Mouse (Mus musculus) heart, postnatal 0 days (tissue): ENCODE results near the gene Zfp512b. TPM values are rescaled to one million over a fixed set of nuclear protein-coding genes. Genes with fewer than 3 reads are reported as not detected.

Experiments
- ATAC-seq: fragments of 200-750 bp; cut with Nextera tagmentation; 2 replicates; pipeline ENCODE4 v1.8.0; 2017; ENCODE audit warnings: low read depth, moderate number of reproducible peaks, moderate library complexity; ENCODE audit not compliant: insufficient read depth
- DNase-seq: peaks from one replicate; pipeline ENCODE4 v3.0.0-alpha.2; 2016; ENCODE audit warnings: low spot score
- H3K27ac ChIP-seq: fragments of 300-500 bp; sonication (generic); 2 replicates; pipeline ENCODE4 v1.5.1; 2014; ENCODE audit warnings: low read depth, mild to moderate bottlenecking
- H3K27me3 ChIP-seq: fragments of 300-500 bp; sonication (generic); 2 replicates; pipeline ENCODE4 v1.6.1; 2014; ENCODE audit warnings: low read length, mixed read lengths; ENCODE audit not compliant: control insufficient read depth, insufficient read depth
- H3K36me3 ChIP-seq: fragments of 300-500 bp; sonication (generic); replicated peaks from 2 replicates; pipeline ENCODE4 v1.6.1; 2014; ENCODE audit warnings: low read length, mixed read lengths; ENCODE audit not compliant: control insufficient read depth, insufficient read depth
- H3K4me1 ChIP-seq: fragments of 300-500 bp; sonication (generic); 2 replicates; pipeline ENCODE4 v1.6.1; 2014; ENCODE audit warnings: antibody characterized with exemption; ENCODE audit not compliant: control insufficient read depth, insufficient read depth
- H3K4me2 ChIP-seq: fragments of 300-500 bp; sonication (generic); 2 replicates; pipeline ENCODE4 v1.6.1; 2014; ENCODE audit warnings: low read depth, mild to moderate bottlenecking, low read length, moderate library complexity
- H3K4me3 ChIP-seq: fragments of 300-500 bp; sonication (generic); 2 replicates; pipeline ENCODE4 v1.5.1; 2014; ENCODE audit warnings: low read depth, low read length
- H3K9ac ChIP-seq: fragments of 300-500 bp; sonication (generic); replicated peaks from 2 replicates; pipeline ENCODE4 v1.6.1; 2014; ENCODE audit warnings: low read depth, low read length, mixed read lengths
- H3K9me3 ChIP-seq: fragments of 300-500 bp; sonication (generic); replicated peaks from 2 replicates; pipeline ENCODE4 v1.6.1; 2016; ENCODE audit warnings: low read length; ENCODE audit not compliant: control insufficient read depth
- CTCF ChIP-seq: IDR thresholded peaks from 2 replicates; pipeline ENCODE4 v1.5.1; 2016; ENCODE audit warnings: antibody characterized with exemption, control low read depth, low read depth
- EP300 ChIP-seq: IDR thresholded peaks from 2 replicates; pipeline ENCODE4 v1.6.1; 2016; ENCODE audit warnings: antibody characterized with exemption, low read depth
- WGBS: fragments of 180-500 bp; shearing (Covaris S2); extraction: QIAGEN DNeasy Blood & Tissue Kit; methylation state at CpG from one replicate; pipeline ENCODE4 v1.1.7; 2014; 5-methylcytosine and 5-hydroxymethylcytosine counted together
- polyA plus RNA-seq: library from polyadenylated mRNA; unstranded; fragments of >200 nt; fragmentation: Nextera tagmentation; extraction: Ambion mirVana; gene quantifications from 2 replicates; pipeline ENCODE4 v1.2.1, GENCODE M21; 2015
- total RNA-seq: library from RNA; depleted of rRNA; stranded (reverse); fragments of >200 nt; gene quantifications from 2 replicates; pipeline ENCODE4 v1.2.3, GENCODE M21; 2014; ENCODE audit warnings: low replicate concordance

Zfp512b gene
- total and polyA plus RNA-seq, 2 experiments from 2014 or later = 16.2 to 17.6 TPM

DNA sequence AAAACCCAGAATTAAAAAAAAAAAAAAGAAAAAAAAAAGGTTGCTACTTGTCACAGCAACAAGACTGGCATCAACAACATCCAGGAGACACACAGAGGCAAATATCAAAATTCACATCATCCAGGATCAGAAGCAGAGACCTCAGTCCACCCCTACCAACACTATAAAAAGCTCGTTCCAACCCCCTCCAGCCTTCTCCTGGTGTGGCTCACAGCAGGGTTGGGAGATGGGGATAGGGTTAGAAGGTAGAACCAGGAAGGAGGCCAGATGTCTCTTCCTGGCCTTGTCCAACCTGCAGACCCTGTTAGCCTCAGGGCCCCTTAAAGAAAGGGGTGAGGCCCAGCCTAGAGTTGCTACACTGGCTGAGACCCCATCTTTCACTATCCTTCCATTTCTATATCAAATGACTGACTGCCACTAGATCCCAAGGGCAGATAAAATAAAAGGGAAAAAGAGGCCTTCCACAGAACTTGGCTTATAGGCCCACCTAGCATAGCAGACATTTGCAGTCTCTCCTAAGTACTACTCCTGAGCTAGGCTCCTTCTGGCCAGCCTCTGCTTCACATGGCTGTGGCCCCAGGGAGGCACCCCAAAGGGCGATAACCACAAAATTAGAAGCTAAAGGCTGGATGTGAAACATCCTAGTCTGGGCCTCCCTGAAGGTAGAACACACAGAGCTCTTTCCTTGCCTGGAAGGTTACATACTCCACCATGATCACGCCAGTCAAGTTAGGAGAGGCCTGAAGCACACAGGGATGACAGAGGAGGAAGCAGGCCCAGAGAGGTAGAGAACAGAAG lies 8.9 kb downstream of the Zfp512b start:
- Histone ChIP-seq H3K9ac (no peak overlapping the region), H3K4me1 (peaks cover 21% of the 10 kb centered on the region), H3K4me3 (no peak overlapping the region), H3K4me2 (no peak overlapping the region), H3K36me3 (peaks cover 45% of the 10 kb centered on the region), H3K27ac (no peak overlapping the region), H3K27me3 (no peaks in the 10 kb centered on the region), H3K9me3 (no peaks in the 10 kb centered on the region)
- ATAC-seq = no peak
- no peak for TF ChIP-seq EP300
- TF ChIP-seq CTCF = no peak
- 90% methylated on average over 3 of the region's 3 CpGs for WGBS
- DNase-seq = no peak

DNA sequence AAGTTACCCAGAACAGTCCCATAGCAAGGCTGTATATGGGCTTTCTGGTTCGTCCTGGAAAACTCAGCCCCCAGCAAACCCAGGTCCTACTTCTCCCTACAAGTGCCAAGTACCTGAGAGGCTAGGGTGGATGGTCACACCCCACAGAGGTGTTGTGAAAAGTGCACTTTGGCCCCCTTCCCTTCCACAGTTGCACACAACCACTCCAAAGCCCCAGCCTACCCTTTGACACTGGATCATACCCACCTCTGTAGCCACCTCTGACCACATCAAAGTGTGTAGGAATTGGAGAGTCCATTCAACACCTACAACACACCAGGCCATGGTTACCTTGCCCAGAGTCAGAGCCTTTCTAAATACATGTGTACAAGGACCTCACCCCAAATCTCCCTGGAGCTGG lies 9.7 kb downstream of the Zfp512b start:
- Histone ChIP-seq H3K27me3 (no peaks in the 10 kb centered on the region), H3K36me3 (peaks cover 38% of the 10 kb centered on the region), H3K9ac (no peak overlapping the region), H3K27ac (no peak overlapping the region), H3K4me1 (peaks cover 28% of the 10 kb centered on the region), H3K9me3 (no peaks in the 10 kb centered on the region), H3K4me2 (no peak overlapping the region), H3K4me3 (no peak overlapping the region)
- no peak for ATAC-seq
- no peak for DNase-seq
- TF ChIP-seq CTCF = no peak
- TF ChIP-seq EP300 = no peak
- 91% methylated on average over 1 of the region's 1 CpGs for WGBS

DNA sequence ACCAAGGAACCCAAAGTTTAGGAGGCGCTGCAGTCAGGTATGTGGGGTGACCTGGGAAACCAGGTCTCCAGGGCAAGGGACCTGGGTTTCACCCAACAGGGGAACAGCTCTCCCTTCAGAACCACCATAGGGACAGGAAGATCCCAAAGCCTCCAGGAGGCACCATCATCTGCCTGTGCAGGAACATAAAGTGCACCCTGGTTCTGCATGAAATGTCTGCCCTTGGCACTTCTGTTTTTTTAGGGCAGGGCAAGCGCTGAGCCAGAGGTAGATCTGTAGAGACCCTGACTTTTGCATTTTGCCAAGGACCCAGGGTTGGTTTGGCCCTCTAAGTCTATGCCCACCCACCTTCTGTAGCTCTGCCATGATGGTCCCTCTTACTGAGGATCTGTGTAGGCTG lies 10.2 kb downstream of the Zfp512b start:
- no peaks in the 10 kb centered on the region for H3K9me3 ChIP-seq
- H3K4me2 ChIP-seq = peak overlapping the region; percentile 93; the same call in 1 of the 2 replicates
- H3K9ac ChIP-seq = no peak overlapping the region
- TF ChIP-seq EP300 (no peak), CTCF (no peak)
- WGBS = 90% methylated on average over 2 of the region's 2 CpGs
- no peak for ATAC-seq
- H3K27me3 ChIP-seq = no peaks in the 10 kb centered on the region
- H3K4me1 ChIP-seq = peaks cover 33% of the 10 kb centered on the region
- no peak overlapping the region for H3K4me3 ChIP-seq
- peaks cover 34% of the 10 kb centered on the region for H3K36me3 ChIP-seq
- no peak for DNase-seq
- H3K27ac ChIP-seq = peak overlapping the region; percentile 92; the same call in 1 of the 2 replicates

DNA sequence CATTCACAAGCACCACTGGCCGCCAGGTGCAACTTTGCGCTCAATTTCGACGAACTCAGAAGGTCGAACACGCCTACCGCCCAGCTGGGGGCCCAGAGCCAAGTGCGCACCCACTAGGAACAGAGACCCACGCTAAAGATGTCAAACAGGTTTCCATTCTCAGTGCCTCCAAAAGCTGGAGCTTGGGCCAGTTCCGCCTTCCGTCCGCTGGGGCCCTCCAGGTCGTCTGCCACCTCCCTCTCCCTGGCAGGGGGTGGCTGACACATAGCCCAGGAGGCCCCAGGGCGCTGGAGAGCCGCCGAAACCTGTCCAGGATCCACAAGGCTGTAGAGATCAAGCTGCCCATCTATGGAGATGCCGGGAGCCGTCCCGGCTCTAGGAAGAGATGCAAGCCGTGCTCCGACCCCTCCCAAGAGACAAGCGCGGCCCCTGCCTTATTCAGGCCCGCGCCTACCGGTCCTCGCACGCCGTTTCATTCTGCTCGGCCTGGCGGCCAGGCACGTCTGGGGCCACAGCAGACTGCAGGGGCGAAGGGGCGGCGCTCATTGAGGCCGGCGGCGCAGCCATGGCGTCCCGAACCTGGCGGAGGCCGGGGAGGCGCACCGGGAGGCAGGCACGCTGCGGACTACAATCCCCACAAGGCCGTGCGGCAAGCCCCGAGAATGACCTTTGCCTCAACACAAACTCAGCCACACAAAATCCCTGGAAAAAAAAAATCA lies 11.0 kb downstream of the Zfp512b start:
- Histone ChIP-seq H3K27ac (peak overlapping the region; percentile 92), H3K9ac (peak overlapping the region; percentile 76), H3K4me1 (peaks cover 33% of the 10 kb centered on the region), H3K27me3 (no peaks in the 10 kb centered on the region), H3K4me2 (peak overlapping the region; percentile 93), H3K4me3 (peak overlapping the region; percentile 83), H3K36me3 (peaks cover 28% of the 10 kb centered on the region), H3K9me3 (no peaks in the 10 kb centered on the region)
- DNase-seq (peak; percentile 72), ATAC-seq (peak; percentile 79)
- WGBS = under 1% methylated on average over 49 of the region's 49 CpGs
- no peak for TF ChIP-seq CTCF
- TF ChIP-seq EP300 = no peak

DNA sequence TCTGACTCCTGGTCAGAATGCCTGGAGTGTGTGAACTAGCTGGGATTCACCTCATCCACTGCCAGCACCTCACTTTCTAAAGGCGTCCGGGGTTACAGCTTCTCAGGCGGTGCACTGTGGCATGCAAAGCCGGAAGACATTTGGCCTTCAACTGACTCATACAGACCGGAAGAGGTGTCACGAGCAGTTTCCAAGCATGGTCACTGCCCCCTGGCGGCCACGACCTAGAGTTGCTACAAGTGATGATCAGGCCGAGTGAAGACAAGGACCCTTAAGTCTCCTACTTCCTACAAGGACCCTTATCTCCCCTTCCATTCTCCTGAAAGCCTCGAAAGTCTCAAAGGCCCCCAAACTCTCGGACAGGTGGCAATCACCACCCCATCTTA lies 11.6 kb downstream of the Zfp512b start:
- ATAC-seq (peak; percentile 85), DNase-seq (peak; percentile 96)
- H3K9me3 ChIP-seq = no peaks in the 10 kb centered on the region
- peak overlapping the region; percentile 83 for H3K4me3 ChIP-seq
- WGBS = 1% methylated on average over 11 of the region's 11 CpGs
- peak overlapping the region; percentile 92 for H3K27ac ChIP-seq
- peak overlapping the region; percentile 93 for H3K4me2 ChIP-seq
- peak overlapping the region; percentile 76 for H3K9ac ChIP-seq
- H3K36me3 ChIP-seq = peaks cover 22% of the 10 kb centered on the region
- H3K4me1 ChIP-seq = peaks cover 33% of the 10 kb centered on the region
- no peak for TF ChIP-seq EP300
- TF ChIP-seq CTCF = peak; percentile 91
- H3K27me3 ChIP-seq = no peaks in the 10 kb centered on the region
